In genomic region chr17:43276220-43276619, GRCm38 (mm10) we compare ENCODE assay signal across 19 mouse cellular contexts. TPM values are rescaled to one million over a fixed set of nuclear protein-coding genes. Genes with fewer than 3 reads are reported as not detected.
"Had no signal": no experiment of that assay in that cellular context is flagged by ENCODE, and none has a peak within 500 bp of the region (broad histone marks: within the 10 kb centered on the region; RNA-seq: fewer than 3 reads in every experiment).

No protein-coding gene starts in this region.

- DNase-seq: kidney, postnatal 4 days; left cerebral cortex, postnatal 4 days; lung, embryonic 14.5 days; lung, postnatal 10 days; lung, postnatal 4 days; midbrain, embryonic 14.5 days; right cerebral cortex, adult 18-20 months; right cerebral cortex, postnatal 25 days; thymus, postnatal 36 days had no signal

- H3K36me3 ChIP-seq: limb, embryonic 13.5 days; liver, embryonic 12.5 days; midbrain, embryonic 10.5 days; neural tube, embryonic 15.5 days had no signal

- H3K4me2 ChIP-seq: hindbrain, embryonic 14.5 days; limb, embryonic 13.5 days; liver, embryonic 12.5 days; lung, embryonic 14.5 days; neural tube, embryonic 15.5 days had no signal

- H3K27ac ChIP-seq: hindbrain, embryonic 14.5 days; layer of hippocampus, adult 2 months; limb, embryonic 13.5 days; liver, embryonic 12.5 days; midbrain, embryonic 10.5 days had no signal

- H3K4me1 ChIP-seq: liver, embryonic 12.5 days; midbrain, embryonic 10.5 days had no signal

- H3K27me3 ChIP-seq: limb, embryonic 13.5 days; liver, embryonic 12.5 days; neural tube, embryonic 15.5 days had no signal

- H3K4me3 ChIP-seq: layer of hippocampus, adult 2 months; limb, embryonic 13.5 days; liver, embryonic 12.5 days; midbrain, embryonic 10.5 days; myocyte; neural tube, embryonic 15.5 days had no signal

- ATAC-seq: liver, embryonic 12.5 days had no signal

- H3K9ac ChIP-seq: hindbrain, embryonic 14.5 days; limb, embryonic 13.5 days; liver, embryonic 12.5 days; lung, embryonic 14.5 days; neural tube, embryonic 15.5 days had no signal

- H3K9me3 ChIP-seq: limb, embryonic 13.5 days; liver, embryonic 12.5 days; midbrain, embryonic 10.5 days; neural tube, embryonic 15.5 days had no signal

RNA-seq across cellular contexts. Expression of gene Adgrf1, which starts 6.1 kb away (rescaled TPM):
- polyA plus RNA-seq: hindbrain, embryonic 14.5 days; lung, embryonic 14.5 days; midbrain, embryonic 10.5 days; midbrain, embryonic 14.5 days; myocyte; neural tube, embryonic 11.5 days; neural tube, embryonic 15.5 days; stomach, embryonic 14.5 days; thymus, postnatal 0 days had no signal
